Mouse (Mus musculus): ENCODE results near the gene Rdh5. TPM values are rescaled to one million over a fixed set of nuclear protein-coding genes. Genes with fewer than 3 reads are reported as not detected.

Rdh5 gene
- polyA plus RNA-seq, 1 experiment = 7.5 TPM

- TF ChIP-seq POLR2A (IDR thresholded peaks at IDR 0.05; ENCODE audit: borderline replicate concordance, low read depth, low read length) = no peak
- peak; percentile 67 for TF ChIP-seq CTCF (IDR thresholded peaks at IDR 0.05; ENCODE audit: low read depth, low read length)
- H3K4me3 ChIP-seq (ENCODE audit: insufficient read depth, low read length) = no peak overlapping the region
- H3K4me1 ChIP-seq (ENCODE audit: control insufficient read depth, insufficient read depth, low read length) = peaks cover 5% of the 10 kb centered on the region
- H3K27ac ChIP-seq (ENCODE audit: insufficient read depth, low read depth, low read length) = no peak overlapping the region
These were observed 23.0 kb upstream of the Rdh5 start for GRCm38 (mm10) chr10:128945675-128946074.

GRCm38 (mm10) chr10:128940475-128941061 is 17.9 kb upstream of the Rdh5 start:
- Histone ChIP-seq H3K4me1 (ENCODE audit: control insufficient read depth, insufficient read depth, low read length) (peaks cover 5% of the 10 kb centered on the region), H3K27ac (ENCODE audit: insufficient read depth, low read depth, low read length) (no peak overlapping the region), H3K4me3 (ENCODE audit: insufficient read depth, low read length) (no peak overlapping the region)
- TF ChIP-seq CTCF (IDR thresholded peaks at IDR 0.05; ENCODE audit: low read depth, low read length) (no peak), POLR2A (IDR thresholded peaks at IDR 0.05; ENCODE audit: borderline replicate concordance, low read depth, low read length) (no peak)

GRCm38 (mm10) chr10:128938974-128939373 is 16.3 kb upstream of the Rdh5 start:
- no peak for TF ChIP-seq CTCF (IDR thresholded peaks at IDR 0.05; ENCODE audit: low read depth, low read length)
- no peak for TF ChIP-seq POLR2A (IDR thresholded peaks at IDR 0.05; ENCODE audit: borderline replicate concordance, low read depth, low read length)
- no peak overlapping the region for H3K27ac ChIP-seq (ENCODE audit: insufficient read depth, low read depth, low read length)
- H3K4me3 ChIP-seq (ENCODE audit: insufficient read depth, low read length) = no peak overlapping the region
- peaks cover 8% of the 10 kb centered on the region for H3K4me1 ChIP-seq (ENCODE audit: control insufficient read depth, insufficient read depth, low read length)

- Histone ChIP-seq H3K4me1 (ENCODE audit: control insufficient read depth, insufficient read depth, low read length) (peaks cover 8% of the 10 kb centered on the region), H3K27ac (ENCODE audit: insufficient read depth, low read depth, low read length) (no peak overlapping the region), H3K4me3 (ENCODE audit: insufficient read depth, low read length) (no peak overlapping the region)
- TF ChIP-seq CTCF (IDR thresholded peaks at IDR 0.05; ENCODE audit: low read depth, low read length) = no peak
- no peak for TF ChIP-seq POLR2A (IDR thresholded peaks at IDR 0.05; ENCODE audit: borderline replicate concordance, low read depth, low read length)
These were observed 15.8 kb upstream of the Rdh5 start for GRCm38 (mm10) chr10:128938457-128938856.

- Histone ChIP-seq H3K4me1 (ENCODE audit: control insufficient read depth, insufficient read depth, low read length) (peaks cover 8% of the 10 kb centered on the region), H3K4me3 (ENCODE audit: insufficient read depth, low read length) (no peak overlapping the region), H3K27ac (ENCODE audit: insufficient read depth, low read depth, low read length) (no peak overlapping the region)
- TF ChIP-seq POLR2A (IDR thresholded peaks at IDR 0.05; ENCODE audit: borderline replicate concordance, low read depth, low read length) (no peak), CTCF (IDR thresholded peaks at IDR 0.05; ENCODE audit: low read depth, low read length) (no peak)
These were observed 15.2 kb upstream of the Rdh5 start for GRCm38 (mm10) chr10:128937756-128938390.

GRCm38 (mm10) chr10:128935826-128936440 is 13.2 kb upstream of the Rdh5 start:
- TF ChIP-seq CTCF (IDR thresholded peaks at IDR 0.05; ENCODE audit: low read depth, low read length) (no peak), POLR2A (IDR thresholded peaks at IDR 0.05; ENCODE audit: borderline replicate concordance, low read depth, low read length) (no peak)
- no peak overlapping the region for H3K4me3 ChIP-seq (ENCODE audit: insufficient read depth, low read length)
- H3K27ac ChIP-seq (ENCODE audit: insufficient read depth, low read depth, low read length) = no peak overlapping the region
- H3K4me1 ChIP-seq (ENCODE audit: control insufficient read depth, insufficient read depth, low read length) = peaks cover 11% of the 10 kb centered on the region

- H3K4me3 ChIP-seq (ENCODE audit: insufficient read depth, low read length) = no peak overlapping the region
- peaks cover 12% of the 10 kb centered on the region for H3K4me1 ChIP-seq (ENCODE audit: control insufficient read depth, insufficient read depth, low read length)
- TF ChIP-seq CTCF (IDR thresholded peaks at IDR 0.05; ENCODE audit: low read depth, low read length) = no peak
- no peak for TF ChIP-seq POLR2A (IDR thresholded peaks at IDR 0.05; ENCODE audit: borderline replicate concordance, low read depth, low read length)
- H3K27ac ChIP-seq (ENCODE audit: insufficient read depth, low read depth, low read length) = no peak overlapping the region
These were observed 12.5 kb upstream of the Rdh5 start for GRCm38 (mm10) chr10:128934997-128935787.

- H3K4me3 ChIP-seq (ENCODE audit: insufficient read depth, low read length) = peak overlapping the region; percentile 26
- H3K4me1 ChIP-seq (ENCODE audit: control insufficient read depth, insufficient read depth, low read length) = peaks cover 12% of the 10 kb centered on the region
- no peak overlapping the region for H3K27ac ChIP-seq (ENCODE audit: insufficient read depth, low read depth, low read length)
- TF ChIP-seq CTCF (IDR thresholded peaks at IDR 0.05; ENCODE audit: low read depth, low read length) (no peak), POLR2A (IDR thresholded peaks at IDR 0.05; ENCODE audit: borderline replicate concordance, low read depth, low read length) (no peak)
These were observed 11.5 kb upstream of the Rdh5 start for GRCm38 (mm10) chr10:128933976-128934721.

GRCm38 (mm10) chr10:128933574-128933973 is 10.9 kb upstream of the Rdh5 start, which contains the start of gene Itga7:
Gene Itga7 (plus strand): TSS chr10:128933818.
- no peak within 1 kb of the TSS for H3K27ac ChIP-seq (ENCODE audit: insufficient read depth, low read depth, low read length)

More at GRCm38 (mm10) chr10:128933574-128933973, 10.9 kb upstream of the Rdh5 start, which contains the start of gene Itga7:
- Histone ChIP-seq H3K4me3 (ENCODE audit: insufficient read depth, low read length) (peak within 1 kb of the TSS; percentile 26), H3K4me1 (ENCODE audit: control insufficient read depth, insufficient read depth, low read length) (peaks cover 12% of the 10 kb centered on the region)
- TF ChIP-seq CTCF (IDR thresholded peaks at IDR 0.05; ENCODE audit: low read depth, low read length) (no peak), POLR2A (IDR thresholded peaks at IDR 0.05; ENCODE audit: borderline replicate concordance, low read depth, low read length) (no peak)
